Mouse (Mus musculus): ENCODE data around the gene Shisal1. TPM values are rescaled to one million over a fixed set of nuclear protein-coding genes. Genes with fewer than 3 reads are reported as not detected.

Gene Shisal1
- polyA plus RNA-seq, 1 experiment from 2014 or later = 2.1 TPM

GRCm38 (mm10) chr15:84458983-84459382, 12.1 kb upstream of the Shisal1 start:
- Histone ChIP-seq H3K27me3 (ENCODE audit: control insufficient read depth, insufficient read depth, low read length) (no peaks in the 10 kb centered on the region), H3K27ac (ENCODE audit: low read depth, low read length) (no peak overlapping the region), H3K9ac (ENCODE audit: low read depth, low read length) (no peak overlapping the region), H3K4me3 (ENCODE audit: low read length) (no peak overlapping the region), H3K4me1 (ENCODE audit: control insufficient read depth, insufficient read depth, low read length) (no peaks in the 10 kb centered on the region), H3K9me3 (ENCODE audit: control insufficient read depth, low read length) (no peaks in the 10 kb centered on the region; the same call in 1 of the 2 replicates), H3K36me3 (ENCODE audit: control insufficient read depth, insufficient read depth, low read length) (no peaks in the 10 kb centered on the region), H3K4me2 (replicated peaks; ENCODE audit: low read depth, low read length) (no peak overlapping the region)
- 55% methylated on average over 6 of the region's 6 CpGs for WGBS
- ATAC-seq (ENCODE audit: low FRiP score, low TSS enrichment) = no peak

- H3K9me3 ChIP-seq (ENCODE audit: control insufficient read depth, low read length) = no peaks in the 10 kb centered on the region; the same call in 1 of the 2 replicates
- H3K4me1 ChIP-seq (ENCODE audit: control insufficient read depth, insufficient read depth, low read length) = peaks cover 9% of the 10 kb centered on the region
- WGBS = 89% methylated on average over 6 of the region's 6 CpGs
- H3K4me3 ChIP-seq (ENCODE audit: low read length) = no peak overlapping the region
- ATAC-seq (ENCODE audit: low FRiP score, low TSS enrichment) = no peak
- no peak overlapping the region for H3K9ac ChIP-seq (ENCODE audit: low read depth, low read length)
- H3K27ac ChIP-seq (ENCODE audit: low read depth, low read length) = no peak overlapping the region
- no peaks in the 10 kb centered on the region for H3K36me3 ChIP-seq (ENCODE audit: control insufficient read depth, insufficient read depth, low read length)
- H3K27me3 ChIP-seq (ENCODE audit: control insufficient read depth, insufficient read depth, low read length) = no peaks in the 10 kb centered on the region
- no peak overlapping the region for H3K4me2 ChIP-seq (replicated peaks; ENCODE audit: low read depth, low read length)
Observed at GRCm38 (mm10) chr15:84455286-84455685, 8.4 kb upstream of the Shisal1 start.

- Histone ChIP-seq H3K27ac (ENCODE audit: low read depth, low read length) (no peak overlapping the region), H3K9me3 (ENCODE audit: control insufficient read depth, low read length) (no peaks in the 10 kb centered on the region; the same call in 1 of the 2 replicates), H3K36me3 (ENCODE audit: control insufficient read depth, insufficient read depth, low read length) (no peaks in the 10 kb centered on the region), H3K4me3 (ENCODE audit: low read length) (no peak overlapping the region), H3K4me1 (ENCODE audit: control insufficient read depth, insufficient read depth, low read length) (peaks cover 12% of the 10 kb centered on the region), H3K9ac (ENCODE audit: low read depth, low read length) (no peak overlapping the region), H3K4me2 (replicated peaks; ENCODE audit: low read depth, low read length) (no peak overlapping the region), H3K27me3 (ENCODE audit: control insufficient read depth, insufficient read depth, low read length) (no peaks in the 10 kb centered on the region)
- ATAC-seq (ENCODE audit: low FRiP score, low TSS enrichment) = no peak
- WGBS = 88% methylated on average over 2 of the region's 2 CpGs
Observed at GRCm38 (mm10) chr15:84453091-84453490, 6.2 kb upstream of the Shisal1 start.

- peak overlapping the region; percentile 39; the same call in 1 of the 2 replicates for H3K4me2 ChIP-seq (replicated peaks; ENCODE audit: low read depth, low read length)
- no peak overlapping the region for H3K9ac ChIP-seq (ENCODE audit: low read depth, low read length)
- peak overlapping the region; percentile 6; the same call in 1 of the 2 replicates for H3K27ac ChIP-seq (ENCODE audit: low read depth, low read length)
- H3K4me3 ChIP-seq (ENCODE audit: low read length) = no peak overlapping the region
- H3K4me1 ChIP-seq (ENCODE audit: control insufficient read depth, insufficient read depth, low read length) = peaks cover 15% of the 10 kb centered on the region
- H3K9me3 ChIP-seq (ENCODE audit: control insufficient read depth, low read length) = no peaks in the 10 kb centered on the region
- ATAC-seq (ENCODE audit: low FRiP score, low TSS enrichment) = peak; percentile 45; the same call in 1 of the 2 replicates
- H3K36me3 ChIP-seq (ENCODE audit: control insufficient read depth, insufficient read depth, low read length) = no peaks in the 10 kb centered on the region
- under 1% methylated on average over 21 of the region's 21 CpGs for WGBS
- H3K27me3 ChIP-seq (ENCODE audit: control insufficient read depth, insufficient read depth, low read length) = peaks cover 18% of the 10 kb centered on the region
Observed at GRCm38 (mm10) chr15:84450441-84451183, 3.7 kb upstream of the Shisal1 start.

- Histone ChIP-seq H3K4me3 (ENCODE audit: low read length) (peak overlapping the region; percentile 55), H3K4me2 (replicated peaks; ENCODE audit: low read depth, low read length) (peak overlapping the region; percentile 99), H3K27me3 (ENCODE audit: control insufficient read depth, insufficient read depth, low read length) (peaks cover 19% of the 10 kb centered on the region), H3K9ac (ENCODE audit: low read depth, low read length) (peak overlapping the region; percentile 68), H3K9me3 (ENCODE audit: control insufficient read depth, low read length) (no peaks in the 10 kb centered on the region), H3K36me3 (ENCODE audit: control insufficient read depth, insufficient read depth, low read length) (no peaks in the 10 kb centered on the region), H3K4me1 (ENCODE audit: control insufficient read depth, insufficient read depth, low read length) (peaks cover 28% of the 10 kb centered on the region), H3K27ac (ENCODE audit: low read depth, low read length) (no peak overlapping the region)
- ATAC-seq (ENCODE audit: low FRiP score, low TSS enrichment) = peak; percentile 21; the same call in 1 of the 2 replicates
- WGBS = under 1% methylated on average over 60 of the region's 99 CpGs
Observed at GRCm38 (mm10) chr15:84445812-84446716, 833 bp downstream of the Shisal1 start.

- Histone ChIP-seq H3K27me3 (ENCODE audit: control insufficient read depth, insufficient read depth, low read length) (peaks cover 19% of the 10 kb centered on the region), H3K27ac (ENCODE audit: low read depth, low read length) (no peak overlapping the region), H3K4me2 (replicated peaks; ENCODE audit: low read depth, low read length) (no peak overlapping the region), H3K9me3 (ENCODE audit: control insufficient read depth, low read length) (no peaks in the 10 kb centered on the region), H3K4me3 (ENCODE audit: low read length) (no peak overlapping the region), H3K4me1 (ENCODE audit: control insufficient read depth, insufficient read depth, low read length) (peaks cover 17% of the 10 kb centered on the region; the same call in 1 of the 2 replicates), H3K9ac (ENCODE audit: low read depth, low read length) (no peak overlapping the region), H3K36me3 (ENCODE audit: control insufficient read depth, insufficient read depth, low read length) (no peaks in the 10 kb centered on the region)
- WGBS = 26% methylated on average over 7 of the region's 7 CpGs
- ATAC-seq (ENCODE audit: low FRiP score, low TSS enrichment) = no peak
Observed at GRCm38 (mm10) chr15:84444181-84444580, 2.7 kb downstream of the Shisal1 start.

GRCm38 (mm10) chr15:84443631-84444030, 3.3 kb downstream of the Shisal1 start:
- Histone ChIP-seq H3K36me3 (ENCODE audit: control insufficient read depth, insufficient read depth, low read length) (no peaks in the 10 kb centered on the region), H3K4me1 (ENCODE audit: control insufficient read depth, insufficient read depth, low read length) (peaks cover 17% of the 10 kb centered on the region; the same call in 1 of the 2 replicates), H3K9ac (ENCODE audit: low read depth, low read length) (peak overlapping the region; percentile 18; the same call in 1 of the 2 replicates), H3K4me3 (ENCODE audit: low read length) (no peak overlapping the region), H3K9me3 (ENCODE audit: control insufficient read depth, low read length) (no peaks in the 10 kb centered on the region), H3K27ac (ENCODE audit: low read depth, low read length) (no peak overlapping the region), H3K27me3 (ENCODE audit: control insufficient read depth, insufficient read depth, low read length) (peaks cover 19% of the 10 kb centered on the region), H3K4me2 (replicated peaks; ENCODE audit: low read depth, low read length) (no peak overlapping the region)
- no peak for ATAC-seq (ENCODE audit: low FRiP score, low TSS enrichment)
- WGBS = 58% methylated on average over 10 of the region's 10 CpGs

GRCm38 (mm10) chr15:84441682-84442315, 5.1 kb downstream of the Shisal1 start:
- peaks cover 9% of the 10 kb centered on the region for H3K27me3 ChIP-seq (ENCODE audit: control insufficient read depth, insufficient read depth, low read length)
- H3K4me1 ChIP-seq (ENCODE audit: control insufficient read depth, insufficient read depth, low read length) = peaks cover 17% of the 10 kb centered on the region; the same call in 1 of the 2 replicates
- no peaks in the 10 kb centered on the region for H3K36me3 ChIP-seq (ENCODE audit: control insufficient read depth, insufficient read depth, low read length)
- H3K4me2 ChIP-seq (replicated peaks; ENCODE audit: low read depth, low read length) = no peak overlapping the region
- H3K4me3 ChIP-seq (ENCODE audit: low read length) = no peak overlapping the region
- no peak overlapping the region for H3K9ac ChIP-seq (ENCODE audit: low read depth, low read length)
- no peak for ATAC-seq (ENCODE audit: low FRiP score, low TSS enrichment)
- no peaks in the 10 kb centered on the region for H3K9me3 ChIP-seq (ENCODE audit: control insufficient read depth, low read length)
- 66% methylated on average over 14 of the region's 14 CpGs for WGBS
- H3K27ac ChIP-seq (ENCODE audit: low read depth, low read length) = no peak overlapping the region

Data from kidney, embryonic 14.5 days (tissue).